Mouse (Mus musculus) forebrain, embryonic 16.5 days (tissue): ENCODE results near the gene Rhbdf2. TPM values are rescaled to one million over a fixed set of nuclear protein-coding genes. Genes with fewer than 3 reads are reported as not detected.

Source experiments
- ATAC-seq: fragments of 200-750 bp; cut with Nextera tagmentation; 2 replicates; pipeline ENCODE4 v1.8.0; 2017; ENCODE audit warnings: mild to moderate bottlenecking, moderate library complexity
- H3K27ac ChIP-seq: fragments of 300-500 bp; sonication (generic); 2 replicates; pipeline ENCODE4 v1.5.1; 2014; ENCODE audit warnings: low read length, control low read depth
- H3K27me3 ChIP-seq: fragments of 300-500 bp; sonication (generic); replicated peaks from 2 replicates; pipeline ENCODE4 v1.6.1; 2014; ENCODE audit warnings: low read length; ENCODE audit not compliant: control insufficient read depth, insufficient read depth
- H3K36me3 ChIP-seq: fragments of 300-500 bp; sonication (generic); 2 replicates; pipeline ENCODE4 v1.6.1; 2014; ENCODE audit not compliant: control insufficient read depth, insufficient read depth
- H3K4me1 ChIP-seq: fragments of 300-500 bp; sonication (generic); replicated peaks from 2 replicates; pipeline ENCODE4 v1.6.1; 2014; ENCODE audit warnings: low read length; ENCODE audit not compliant: control insufficient read depth, insufficient read depth
- H3K4me2 ChIP-seq: fragments of 300-500 bp; sonication (generic); 2 replicates; pipeline ENCODE4 v1.6.1; 2014; ENCODE audit warnings: mild to moderate bottlenecking, low read length, control low read depth
- H3K4me3 ChIP-seq: fragments of 300-500 bp; sonication (generic); replicated peaks from 2 replicates; pipeline ENCODE4 v1.5.1; 2014; ENCODE audit warnings: mild to moderate bottlenecking, low read length, control low read depth
- H3K9ac ChIP-seq: fragments of 300-500 bp; sonication (generic); replicated peaks from 2 replicates; pipeline ENCODE4 v1.6.1; 2014; ENCODE audit warnings: low read depth, low read length, control low read depth
- H3K9me3 ChIP-seq: fragments of 300-500 bp; sonication (generic); 2 replicates; pipeline ENCODE4 v1.6.1; 2016; ENCODE audit warnings: low read length; ENCODE audit not compliant: control insufficient read depth
- WGBS: fragments of 180-500 bp; shearing (Covaris S2); extraction: QIAGEN DNeasy Blood & Tissue Kit; methylation state at CpG from one replicate; pipeline ENCODE4 v1.1.7; 2014; 5-methylcytosine and 5-hydroxymethylcytosine counted together
- polyA plus RNA-seq: library from polyadenylated mRNA; unstranded; fragments of >200 nt; fragmentation: Nextera tagmentation; extraction: Ambion mirVana; gene quantifications from 2 replicates; pipeline ENCODE4 v1.2.1, GENCODE M21; 2015

Rhbdf2 gene
- polyA plus RNA-seq, 1 experiment from 2014 or later: 1.0 TPM

- H3K4me1 ChIP-seq: peaks cover 21% of the 10 kb centered on the region
- H3K36me3 ChIP-seq: peaks cover 2% of the 10 kb centered on the region; the same call in 1 of the 2 replicates
- 97% methylated on average over 1 of the region's 1 CpGs for WGBS
- no peak overlapping the region for H3K4me3 ChIP-seq
- no peak overlapping the region for H3K9ac ChIP-seq
- ATAC-seq: no peak
- H3K27ac ChIP-seq: no peak overlapping the region
- no peaks in the 10 kb centered on the region for H3K9me3 ChIP-seq
- H3K4me2 ChIP-seq: no peak overlapping the region
- no peaks in the 10 kb centered on the region for H3K27me3 ChIP-seq
Observed at GRCm38 (mm10) chr11:116552194-116552593, 74.6 kb downstream of the Rhbdf2 start.

DNA sequence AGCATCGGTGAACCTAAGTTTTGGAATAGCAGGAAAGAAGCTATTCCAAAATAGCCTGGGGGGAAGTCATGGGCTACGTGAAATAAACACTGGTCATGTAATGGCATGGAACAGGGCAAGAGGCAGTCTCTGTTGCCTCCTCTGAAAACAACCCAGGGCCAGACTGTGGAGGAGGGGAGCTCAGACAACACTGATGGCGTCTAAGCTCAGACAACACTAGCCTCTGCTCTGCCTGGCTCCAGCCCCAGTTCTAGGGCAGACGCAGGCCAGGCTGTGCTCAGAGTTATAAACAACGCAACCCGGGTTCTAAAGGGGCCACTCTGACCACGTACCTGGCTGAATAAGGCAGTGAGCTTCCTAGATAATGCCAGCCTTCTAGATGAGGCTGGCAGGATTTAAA, 76.1 kb downstream of the Rhbdf2 start:
- ATAC-seq: no peak
- H3K27ac ChIP-seq: no peak overlapping the region
- 79% methylated on average over 7 of the region's 7 CpGs for WGBS

GRCm38 (mm10) chr11:116549273-116550038, 77.4 kb downstream of the Rhbdf2 start:
- H3K4me3 ChIP-seq: no peak overlapping the region
- no peak overlapping the region for H3K9ac ChIP-seq
- no peak overlapping the region for H3K27ac ChIP-seq
- H3K27me3 ChIP-seq: no peaks in the 10 kb centered on the region
- H3K4me2 ChIP-seq: no peak overlapping the region
- H3K36me3 ChIP-seq: peaks cover 12% of the 10 kb centered on the region
- peaks cover 9% of the 10 kb centered on the region; the same call in 1 of the 2 replicates for H3K4me1 ChIP-seq
- no peak for ATAC-seq
- no peaks in the 10 kb centered on the region for H3K9me3 ChIP-seq
- 93% methylated on average over 11 of the region's 11 CpGs for WGBS

More for the DNA sequence above, 76.1 kb downstream of the Rhbdf2 start:
- H3K9ac ChIP-seq: no peak overlapping the region
- H3K9me3 ChIP-seq: no peaks in the 10 kb centered on the region
- peaks cover 4% of the 10 kb centered on the region; the same call in 1 of the 2 replicates for H3K36me3 ChIP-seq
- no peak overlapping the region for H3K4me3 ChIP-seq
- H3K4me2 ChIP-seq: no peak overlapping the region
- no peaks in the 10 kb centered on the region for H3K27me3 ChIP-seq
- H3K4me1 ChIP-seq: peaks cover 16% of the 10 kb centered on the region

- 97% methylated on average over 9 of the region's 9 CpGs for WGBS
Observed at GRCm38 (mm10) chr11:116548780-116549179, 78.0 kb downstream of the Rhbdf2 start.

More at GRCm38 (mm10) chr11:116548780-116549179, 78.0 kb downstream of the Rhbdf2 start:
- no peak overlapping the region for H3K4me2 ChIP-seq
- no peak overlapping the region for H3K4me3 ChIP-seq
- H3K4me1 ChIP-seq: peaks cover 5% of the 10 kb centered on the region; the same call in 1 of the 2 replicates
- H3K27me3 ChIP-seq: no peaks in the 10 kb centered on the region
- H3K36me3 ChIP-seq: peaks cover 17% of the 10 kb centered on the region
- ATAC-seq: no peak
- no peak overlapping the region for H3K9ac ChIP-seq
- no peaks in the 10 kb centered on the region for H3K9me3 ChIP-seq
- H3K27ac ChIP-seq: no peak overlapping the region

Other genes starting within 250 kb of the Rhbdf2 start
- 37.4 and 40.7 TPM in 2 replicates for gene Rnf157, start 214.0 kb downstream of the Rhbdf2 start, polyA plus RNA-seq
- gene Ubald2, start 192.9 kb downstream of the Rhbdf2 start, polyA plus RNA-seq: 45.1 and 53.4 TPM in 2 replicates
- gene Qrich2, start 160.8 kb downstream of the Rhbdf2 start, polyA plus RNA-seq: 0.09 TPM in 1 of 2 replicates, not detected in the other
- 200 and 201 TPM in 2 replicates for gene Prpsap1, start 132.8 kb downstream of the Rhbdf2 start, polyA plus RNA-seq
- gene Sphk1, start 96.1 kb downstream of the Rhbdf2 start, polyA plus RNA-seq: 2.9 and 3.3 TPM in 2 replicates
- gene Ube2o, start 45.6 kb downstream of the Rhbdf2 start, polyA plus RNA-seq: 15.0 and 17.1 TPM in 2 replicates
- gene Aanat, start 40.6 kb downstream of the Rhbdf2 start, polyA plus RNA-seq: 0.27 TPM in 1 of 2 replicates, not detected in the other
- gene Prcd, start 26.5 kb upstream of the Rhbdf2 start, polyA plus RNA-seq: 2.9 and 3.2 TPM in 2 replicates
- 16.6 TPM in 2 replicates for gene Cygb, start 27.3 kb upstream of the Rhbdf2 start, polyA plus RNA-seq
- not detected in 2 replicates for gene St6galnac1, start 148.5 kb upstream of the Rhbdf2 start, polyA plus RNA-seq
- gene Mxra7, start 201.0 kb upstream of the Rhbdf2 start, polyA plus RNA-seq: 6.3 and 7.8 TPM in 2 replicates
- gene Mettl23, start 216.3 kb upstream of the Rhbdf2 start, polyA plus RNA-seq: 80.4 and 88.5 TPM in 2 replicates
- 71.2 and 72.5 TPM in 2 replicates for gene Jmjd6, start 216.4 kb upstream of the Rhbdf2 start, polyA plus RNA-seq
- 46.3 and 55.8 TPM in 2 replicates for gene Mfsd11, start 225.4 kb upstream of the Rhbdf2 start, polyA plus RNA-seq
- gene Srsf2, start 226.1 kb upstream of the Rhbdf2 start, polyA plus RNA-seq: 649 and 700 TPM in 2 replicates